Mouse (Mus musculus) regulatory T cell (primary cell): ENCODE measurements at regions not wholly inside any gene's neighbourhood (a gene's known extent, or its start where the extent isn't known, plus 50 kb on each side); places are given as distances from the start of the nearest gene placed in this dataset.
"Not testable (repeated sequence)": the region's sequence is repeated elsewhere in the genome, so short reads cannot be mapped to it uniquely, and the experiment has no call there.

Experiments used
- in situ Hi-C: fragments of 300-600 bp; cut with MboI, MseI; formaldehyde crosslinking; loops from one replicate; pipeline ENCODE4 v1.15.1; 2025; ENCODE audit warnings: high pct_unique_total_duplicates

- in situ Hi-C loops = no loop called here
Observed at GRCm38 (mm10) chr15:87818566-87818965, 274.5 kb downstream of the Fam19a5 start.

GRCm38 (mm10) chr15:87842097-87842496 is 298.0 kb downstream of the Fam19a5 start:
- in situ Hi-C loops = no loop called here

GRCm38 (mm10) chr15:87859069-87859468 is 315.0 kb downstream of the Fam19a5 start:
- in situ Hi-C loops = no loop called here

GRCm38 (mm10) chr15:87876286-87876899 is 332.3 kb downstream of the Fam19a5 start:
- in situ Hi-C loops = no loop called here

- in situ Hi-C loops = no loop called here
Observed at GRCm38 (mm10) chr15:87890903-87891302, 346.8 kb downstream of the Fam19a5 start.

- in situ Hi-C loops = not testable (repeated sequence)
Observed at GRCm38 (mm10) chr15:87894866-87895265, 350.8 kb downstream of the Fam19a5 start.

GRCm38 (mm10) chr15:87898655-87899054 is 354.6 kb downstream of the Fam19a5 start:
- in situ Hi-C loops = no loop called here

- in situ Hi-C loops = no loop called here
Observed at GRCm38 (mm10) chr15:87904436-87904835, 360.3 kb downstream of the Fam19a5 start.

GRCm38 (mm10) chr15:87906310-87906709 is 362.2 kb downstream of the Fam19a5 start:
- in situ Hi-C loops = no loop called here

- in situ Hi-C loops = no loop called here
Observed at GRCm38 (mm10) chr15:87922091-87922490, 378.0 kb downstream of the Fam19a5 start.

GRCm38 (mm10) chr15:87922781-87923446 is 378.8 kb downstream of the Fam19a5 start:
- in situ Hi-C loops = no loop called here

GRCm38 (mm10) chr15:87923906-87924305 is 379.8 kb downstream of the Fam19a5 start:
- in situ Hi-C loops = no loop called here

GRCm38 (mm10) chr15:87936041-87936440 is 391.9 kb downstream of the Fam19a5 start:
- in situ Hi-C loops = no loop called here

GRCm38 (mm10) chr15:87940837-87941236 is 396.7 kb downstream of the Fam19a5 start:
- in situ Hi-C loops = no loop called here

GRCm38 (mm10) chr15:87952531-87952930 is 408.4 kb downstream of the Fam19a5 start:
- in situ Hi-C loops = no loop called here

- in situ Hi-C loops = no loop called here
Observed at GRCm38 (mm10) chr15:87955685-87956256, 411.7 kb downstream of the Fam19a5 start.

- in situ Hi-C loops = no loop called here
Observed at GRCm38 (mm10) chr15:87958866-87959265, 414.8 kb downstream of the Fam19a5 start.

- in situ Hi-C loops = no loop called here
Observed at GRCm38 (mm10) chr15:87972641-87973040, 428.5 kb downstream of the Fam19a5 start.

- in situ Hi-C loops = no loop called here
Observed at GRCm38 (mm10) chr15:87987322-87987985, 443.4 kb downstream of the Fam19a5 start.

- in situ Hi-C loops = no loop called here
Observed at GRCm38 (mm10) chr15:87994546-87994945, 450.4 kb downstream of the Fam19a5 start.

- in situ Hi-C loops = no loop called here
Observed at GRCm38 (mm10) chr15:88017076-88017475, 473.0 kb downstream of the Fam19a5 start.

GRCm38 (mm10) chr15:88032751-88033150 is 488.7 kb downstream of the Fam19a5 start:
- in situ Hi-C loops = loop anchor here (10.0 kb wide), 1 partner anchor 302 kb away; no protein-coding TSS in a partner anchor
